Mouse (Mus musculus): ENCODE data around the gene Gm3839. TPM values are rescaled to one million over a fixed set of nuclear protein-coding genes. Genes with fewer than 3 reads are reported as not detected.
"Not testable (repeated sequence)": the region's sequence is repeated elsewhere in the genome, so short reads cannot be mapped to it uniquely, and the experiment has no call there.

The Gm3839 gene
- polyA plus RNA-seq (2011; ENCODE audit: insufficient read length, low read depth, missing spikeins), result 22.5 and 23.1 TPM in 2 replicates

DNA sequence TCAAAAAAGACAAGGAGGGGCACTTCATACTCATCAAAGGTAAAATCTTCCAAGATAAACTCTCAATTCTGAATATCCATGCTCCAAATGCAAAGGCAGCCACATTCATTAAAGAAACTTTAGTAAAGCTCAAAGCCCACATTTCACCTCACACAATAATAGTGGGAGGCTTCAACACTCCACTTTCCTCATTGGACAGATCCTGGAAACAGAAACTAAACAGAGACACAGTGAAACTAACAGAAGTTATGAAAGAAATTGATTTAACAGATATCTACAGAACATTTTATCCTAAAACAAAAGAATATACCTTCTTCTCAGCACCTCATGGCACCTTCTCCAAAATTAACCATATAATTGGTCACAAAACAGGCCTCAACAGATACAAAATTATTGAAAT, at the start of gene Gm3839:
TSS of gene Gm3839 (minus strand) at position 101 of the 400 bp plus-strand sequence.
- not testable (repeated sequence) for H3K4me3 ChIP-seq (ENCODE audit: insufficient read depth, low read length); H3K4me1 ChIP-seq (ENCODE audit: control insufficient read depth, insufficient read depth, low read length); H3K27ac ChIP-seq (ENCODE audit: insufficient read depth, low read length)

DNA sequence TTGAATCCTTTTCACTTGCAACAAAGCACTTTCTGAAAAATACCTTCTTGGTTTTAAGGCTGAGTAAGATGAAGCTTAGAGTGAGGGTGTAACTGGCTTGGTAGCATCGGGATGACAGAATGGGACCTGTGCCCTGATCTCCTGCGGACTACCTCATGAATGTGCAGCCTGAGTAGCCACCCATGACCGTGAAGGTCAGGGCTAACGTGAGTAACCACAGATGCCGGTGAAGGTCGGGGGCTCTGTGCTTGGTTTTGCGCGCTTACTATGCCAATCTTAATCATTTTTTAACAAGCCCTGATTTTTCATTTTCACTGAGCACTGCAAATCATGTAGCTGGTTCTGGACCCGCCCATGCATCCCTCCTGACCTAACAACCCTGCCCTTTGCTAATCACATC, 49.1 kb upstream of the Gm3839 start:
- Histone ChIP-seq H3K4me3 (ENCODE audit: insufficient read depth, low read length) (no peak overlapping the region), H3K27ac (ENCODE audit: insufficient read depth, low read length) (no peak overlapping the region), H3K4me1 (ENCODE audit: control insufficient read depth, insufficient read depth, low read length) (no peaks in the 10 kb centered on the region)
- TF ChIP-seq POLR2A (IDR thresholded peaks at IDR 0.05; ENCODE audit: low read depth, low read length), result no peak
- TF ChIP-seq CTCF (IDR thresholded peaks at IDR 0.05; ENCODE audit: borderline replicate concordance, insufficient read depth, low read length), result no peak

DNA sequence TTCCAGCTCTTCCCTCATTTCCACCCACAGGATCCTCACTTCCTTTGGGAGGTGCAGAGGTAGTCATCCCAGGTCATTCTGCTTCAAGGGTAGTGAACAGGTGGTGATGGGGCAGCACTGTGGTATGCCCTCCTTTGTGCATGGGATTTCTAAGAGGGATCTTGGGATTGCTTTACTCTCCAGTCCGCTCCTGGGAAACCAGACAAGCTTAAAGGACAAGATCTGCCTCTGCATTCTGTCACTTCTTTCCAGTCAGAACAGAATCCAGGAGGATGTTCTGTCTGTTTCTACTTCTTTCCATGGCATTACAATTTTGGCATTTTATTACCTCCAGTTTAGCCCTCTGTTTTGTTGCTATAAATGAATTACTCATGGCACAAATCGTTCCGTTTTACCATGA, 21.3 kb upstream of the Gm3839 start:
- Histone ChIP-seq H3K4me1 (ENCODE audit: control insufficient read depth, insufficient read depth, low read length) (no peaks in the 10 kb centered on the region), H3K27ac (ENCODE audit: insufficient read depth, low read length) (no peak overlapping the region), H3K4me3 (ENCODE audit: insufficient read depth, low read length) (no peak overlapping the region)
- TF ChIP-seq CTCF (IDR thresholded peaks at IDR 0.05; ENCODE audit: borderline replicate concordance, insufficient read depth, low read length), result no peak
- TF ChIP-seq POLR2A (IDR thresholded peaks at IDR 0.05; ENCODE audit: low read depth, low read length), result no peak

DNA sequence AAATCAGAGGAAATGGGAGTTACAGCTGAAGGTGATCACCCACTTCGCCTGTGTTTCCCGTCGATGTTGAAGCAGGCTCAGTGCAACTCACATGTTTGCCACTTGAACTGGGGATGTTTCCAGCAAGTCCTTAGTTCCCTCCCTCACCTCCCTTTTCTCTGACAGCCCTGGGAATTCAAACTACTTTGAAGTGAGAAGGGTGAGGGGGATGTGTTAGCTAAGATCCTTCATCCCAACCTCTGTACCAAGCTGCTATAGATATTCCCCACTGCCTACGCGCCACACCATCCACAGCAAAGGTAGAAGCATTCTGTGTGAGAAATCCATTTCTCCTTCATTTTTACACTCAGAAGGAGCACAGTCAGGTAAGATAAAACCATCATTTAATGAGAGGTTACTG, 18.7 kb upstream of the Gm3839 start:
- H3K27ac ChIP-seq (ENCODE audit: insufficient read depth, low read length), result no peak overlapping the region
- no peaks in the 10 kb centered on the region for H3K4me1 ChIP-seq (ENCODE audit: control insufficient read depth, insufficient read depth, low read length)
- TF ChIP-seq CTCF (IDR thresholded peaks at IDR 0.05; ENCODE audit: borderline replicate concordance, insufficient read depth, low read length) (no peak), POLR2A (IDR thresholded peaks at IDR 0.05; ENCODE audit: low read depth, low read length) (no peak)

DNA sequence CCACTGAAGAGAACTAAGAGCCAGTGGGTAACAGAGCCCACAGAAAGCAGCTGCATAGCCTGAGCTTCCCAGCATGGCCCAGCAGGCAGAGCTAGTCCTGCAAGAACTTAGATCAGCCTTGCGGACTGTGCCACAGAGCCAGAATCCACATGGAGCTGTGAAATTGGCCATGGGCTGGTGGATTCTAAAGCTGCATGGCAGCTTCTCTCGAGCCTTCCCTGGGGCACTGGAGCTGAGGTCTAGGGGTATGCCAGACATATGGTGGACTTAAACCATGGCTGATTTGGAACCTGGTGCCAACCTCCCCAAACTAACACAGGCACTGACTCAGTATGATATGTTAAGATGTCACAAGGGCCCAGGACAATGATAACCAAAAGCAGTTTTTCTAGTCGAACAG, 10.4 kb downstream of the Gm3839 start:
- Histone ChIP-seq H3K27ac (ENCODE audit: insufficient read depth, low read length) (no peak overlapping the region), H3K4me1 (ENCODE audit: control insufficient read depth, insufficient read depth, low read length) (no peaks in the 10 kb centered on the region), H3K4me3 (ENCODE audit: insufficient read depth, low read length) (no peak overlapping the region)
- TF ChIP-seq CTCF (IDR thresholded peaks at IDR 0.05; ENCODE audit: borderline replicate concordance, insufficient read depth, low read length), result no peak
- no peak for TF ChIP-seq POLR2A (IDR thresholded peaks at IDR 0.05; ENCODE audit: low read depth, low read length)

More for the DNA sequence above, 18.7 kb upstream of the Gm3839 start:
- H3K4me3 ChIP-seq (ENCODE audit: insufficient read depth, low read length), result no peak overlapping the region

DNA sequence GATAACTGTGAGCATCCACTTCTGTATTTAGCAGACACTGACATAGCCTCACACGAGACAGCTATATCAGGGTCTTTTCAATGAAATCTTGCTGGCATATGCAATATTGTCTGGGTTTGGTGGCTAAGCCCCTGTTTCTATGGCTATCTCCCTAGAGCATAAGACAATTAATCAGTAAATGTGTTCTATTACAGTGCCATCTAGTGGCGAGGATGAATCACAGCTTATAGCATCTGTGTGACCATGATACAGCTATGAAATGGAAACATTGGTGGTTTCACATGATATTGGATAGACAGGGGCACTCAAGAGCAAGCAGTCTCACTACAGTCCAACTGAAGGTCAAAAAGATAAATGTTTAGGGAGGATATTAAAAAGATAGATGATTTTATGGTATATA, 26.5 kb downstream of the Gm3839 start:
- Histone ChIP-seq H3K4me3 (ENCODE audit: insufficient read depth, low read length) (no peak overlapping the region), H3K4me1 (ENCODE audit: control insufficient read depth, insufficient read depth, low read length) (no peaks in the 10 kb centered on the region), H3K27ac (ENCODE audit: insufficient read depth, low read length) (no peak overlapping the region)
- TF ChIP-seq POLR2A (IDR thresholded peaks at IDR 0.05; ENCODE audit: low read depth, low read length), result no peak
- TF ChIP-seq CTCF (IDR thresholded peaks at IDR 0.05; ENCODE audit: borderline replicate concordance, insufficient read depth, low read length), result no peak

DNA sequence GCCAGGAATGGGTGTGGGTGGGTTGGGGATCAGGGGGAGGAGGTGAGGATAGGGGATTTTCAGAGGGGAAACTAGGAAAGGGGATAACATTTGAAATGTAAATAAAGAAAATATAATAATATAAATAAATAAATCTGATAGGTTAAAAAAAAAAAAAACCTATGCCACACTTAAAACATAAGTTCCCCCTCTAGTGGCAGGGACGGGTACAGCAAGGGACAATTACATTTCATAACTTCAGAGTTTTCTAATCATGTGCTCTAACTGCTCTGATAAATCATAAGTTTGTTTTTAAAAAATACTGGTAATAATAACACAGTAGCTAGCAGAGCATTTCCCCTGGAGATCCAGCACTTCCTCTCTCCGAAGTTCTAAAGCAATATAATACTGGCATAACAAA, 49.4 kb downstream of the Gm3839 start:
- Histone ChIP-seq H3K4me1 (ENCODE audit: control insufficient read depth, insufficient read depth, low read length) (no peaks in the 10 kb centered on the region), H3K27ac (ENCODE audit: insufficient read depth, low read length) (no peak overlapping the region), H3K4me3 (ENCODE audit: insufficient read depth, low read length) (no peak overlapping the region)
- TF ChIP-seq POLR2A (IDR thresholded peaks at IDR 0.05; ENCODE audit: low read depth, low read length) (no peak), CTCF (IDR thresholded peaks at IDR 0.05; ENCODE audit: borderline replicate concordance, insufficient read depth, low read length) (no peak)

- H3K27ac ChIP-seq (ENCODE audit: insufficient read depth, low read length); H3K4me1 ChIP-seq (ENCODE audit: control insufficient read depth, insufficient read depth, low read length); H3K4me3 ChIP-seq (ENCODE audit: insufficient read depth, low read length): not testable (repeated sequence)
These were observed 68.6 kb downstream of the Gm3839 start for GRCm38 (mm10) chr14:11287956-11288355.

- Histone ChIP-seq H3K4me3 (ENCODE audit: insufficient read depth, low read length) (no peak overlapping the region), H3K4me1 (ENCODE audit: control insufficient read depth, insufficient read depth, low read length) (no peaks in the 10 kb centered on the region), H3K27ac (ENCODE audit: insufficient read depth, low read length) (no peak overlapping the region)
- no peak for TF ChIP-seq POLR2A (IDR thresholded peaks at IDR 0.05; ENCODE audit: low read depth, low read length)
- TF ChIP-seq CTCF (IDR thresholded peaks at IDR 0.05; ENCODE audit: borderline replicate concordance, insufficient read depth, low read length), result no peak
These were observed 99.3 kb downstream of the Gm3839 start for GRCm38 (mm10) chr14:11257161-11257705.

DNA sequence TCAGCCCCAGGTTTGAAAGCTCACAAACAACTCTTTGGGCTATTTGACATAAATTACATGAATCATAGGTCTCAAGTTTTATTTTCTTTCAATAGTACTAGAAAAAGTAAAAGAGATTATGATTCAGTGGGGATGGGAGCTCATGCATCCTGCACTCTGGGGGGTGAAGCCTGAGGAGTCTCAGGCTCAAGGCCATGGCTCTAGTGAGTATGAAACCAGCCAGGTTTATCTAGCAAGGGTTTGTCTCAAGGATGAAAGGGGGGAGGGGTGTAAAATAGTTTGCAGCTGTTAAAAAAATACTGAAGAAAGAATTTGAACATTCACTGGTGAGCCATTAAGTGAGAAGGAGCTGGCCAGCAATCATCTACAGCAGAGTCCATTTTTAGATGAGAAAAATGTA, 108.5 kb downstream of the Gm3839 start:
- no peak overlapping the region for H3K4me3 ChIP-seq (ENCODE audit: insufficient read depth, low read length)
- H3K4me1 ChIP-seq (ENCODE audit: control insufficient read depth, insufficient read depth, low read length), result no peaks in the 10 kb centered on the region
- TF ChIP-seq CTCF (IDR thresholded peaks at IDR 0.05; ENCODE audit: borderline replicate concordance, insufficient read depth, low read length) (no peak), POLR2A (IDR thresholded peaks at IDR 0.05; ENCODE audit: low read depth, low read length) (no peak)
- H3K27ac ChIP-seq (ENCODE audit: insufficient read depth, low read length), result no peak overlapping the region

DNA sequence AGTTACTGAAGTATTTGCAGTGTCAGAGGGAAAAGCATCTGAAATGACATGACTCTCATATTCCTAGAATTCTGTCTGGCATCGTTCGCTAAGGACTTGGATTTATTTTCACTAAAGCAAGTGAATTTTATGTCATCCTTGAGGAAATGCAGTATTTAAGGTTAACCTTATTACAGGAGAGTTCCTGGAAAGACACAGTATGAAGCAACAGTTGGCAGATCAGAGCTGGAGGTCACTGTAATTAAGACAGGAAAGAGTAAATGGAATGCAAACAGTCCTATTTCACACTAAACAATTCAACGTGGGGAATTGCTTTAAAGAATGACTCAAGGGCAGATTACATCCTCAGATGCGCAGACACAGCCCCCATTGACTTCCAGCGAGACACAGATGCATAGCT, 112.0 kb downstream of the Gm3839 start:
- TF ChIP-seq POLR2A (IDR thresholded peaks at IDR 0.05; ENCODE audit: low read depth, low read length), result no peak
- no peak for TF ChIP-seq CTCF (IDR thresholded peaks at IDR 0.05; ENCODE audit: borderline replicate concordance, insufficient read depth, low read length)
- H3K4me1 ChIP-seq (ENCODE audit: control insufficient read depth, insufficient read depth, low read length), result no peaks in the 10 kb centered on the region
- no peak overlapping the region for H3K27ac ChIP-seq (ENCODE audit: insufficient read depth, low read length)
- no peak overlapping the region for H3K4me3 ChIP-seq (ENCODE audit: insufficient read depth, low read length)
